Mouse (Mus musculus) midbrain, embryonic 13.5 days (tissue): ENCODE measurements around the gene Ubash3a. TPM values are rescaled to one million over a fixed set of nuclear protein-coding genes. Genes with fewer than 3 reads are reported as not detected.
A peak's percentile ranks its signal among the peaks of the same experiment; 100 is the strongest.

Source experiments
- ATAC-seq: fragments of 200-750 bp; cut with Nextera tagmentation; 2 replicates; pipeline ENCODE4 v1.8.0; 2017; ENCODE audit warnings: mild to moderate bottlenecking, moderate TSS enrichment, moderate library complexity
- H3K27ac ChIP-seq: fragments of 300-500 bp; sonication (generic); 2 replicates; pipeline ENCODE4 v1.5.1; 2015; ENCODE audit warnings: inconsistent platforms, mild to moderate bottlenecking, moderate library complexity
- H3K27me3 ChIP-seq: fragments of 300-500 bp; sonication (generic); 2 replicates; pipeline ENCODE4 v1.6.1; 2015; ENCODE audit warnings: mild to moderate bottlenecking, inconsistent platforms
- H3K36me3 ChIP-seq: fragments of 300-500 bp; sonication (generic); 2 replicates; pipeline ENCODE4 v1.6.1; 2015; ENCODE audit warnings: mild to moderate bottlenecking, inconsistent platforms
- H3K4me1 ChIP-seq: fragments of 300-500 bp; sonication (generic); replicated peaks from 2 replicates; pipeline ENCODE4 v1.6.1; 2015; ENCODE audit warnings: inconsistent platforms
- H3K4me2 ChIP-seq: fragments of 300-500 bp; sonication (generic); replicated peaks from 2 replicates; pipeline ENCODE4 v1.6.1; 2015; ENCODE audit warnings: moderate library complexity, mild to moderate bottlenecking, inconsistent platforms
- H3K4me3 ChIP-seq: fragments of 300-500 bp; sonication (generic); replicated peaks from 2 replicates; pipeline ENCODE4 v1.5.1; 2015; ENCODE audit warnings: mild to moderate bottlenecking, inconsistent platforms
- H3K9ac ChIP-seq: fragments of 300-500 bp; sonication (generic); replicated peaks from 2 replicates; pipeline ENCODE4 v1.6.1; 2015; ENCODE audit warnings: mild to moderate bottlenecking, inconsistent platforms
- H3K9me3 ChIP-seq: fragments of 300-500 bp; sonication (generic); 2 replicates; pipeline ENCODE4 v1.6.1; 2016; ENCODE audit warnings: mild to moderate bottlenecking, inconsistent platforms
- WGBS: fragments of 180-500 bp; shearing (Covaris S2); methylation state at CpG from one replicate; pipeline ENCODE4 v1.1.7; 2015; 5-methylcytosine and 5-hydroxymethylcytosine counted together
- polyA plus RNA-seq: library from polyadenylated mRNA; unstranded; fragments of >200 nt; fragmentation: Nextera tagmentation; extraction: Ambion mirVana; gene quantifications from 2 replicates; pipeline ENCODE4 v1.2.1, GENCODE M21; 2015

Gene Ubash3a
- polyA plus RNA-seq, 1 experiment from 2014 or later: 0.12 TPM

- ATAC-seq: no peak
- Histone ChIP-seq H3K27me3 (no peaks in the 10 kb centered on the region), H3K4me2 (no peak overlapping the region), H3K4me1 (0 out of 2 replicates have a peak, but pooled peaks cover 2% of the 10 kb centered on the region), H3K9ac (no peak overlapping the region), H3K36me3 (no peaks in the 10 kb centered on the region), H3K9me3 (no peaks in the 10 kb centered on the region), H3K4me3 (no peak overlapping the region), H3K27ac (no peak overlapping the region)
- WGBS: 65% methylated on average over 7 of the region's 7 CpGs
These were observed 81.5 kb downstream of the Ubash3a start for GRCm38 (mm10) chr17:31288999-31289726.

GRCm38 (mm10) chr17:31290311-31290710, 82.6 kb downstream of the Ubash3a start:
- Histone ChIP-seq H3K36me3 (no peaks in the 10 kb centered on the region), H3K4me3 (no peak overlapping the region), H3K27me3 (0 out of 2 replicates have a peak, but pooled peaks cover 5% of the 10 kb centered on the region), H3K9ac (no peak overlapping the region), H3K4me2 (no peak overlapping the region), H3K4me1 (peaks cover 5% of the 10 kb centered on the region), H3K27ac (no peak overlapping the region), H3K9me3 (no peaks in the 10 kb centered on the region)
- ATAC-seq: no peak

GRCm38 (mm10) chr17:31290859-31291258, 83.2 kb downstream of the Ubash3a start:
- Histone ChIP-seq H3K4me2 (no peak overlapping the region), H3K4me1 (peaks cover 10% of the 10 kb centered on the region), H3K9me3 (no peaks in the 10 kb centered on the region), H3K9ac (no peak overlapping the region), H3K27me3 (0 out of 2 replicates have a peak, but pooled peaks cover 6% of the 10 kb centered on the region), H3K4me3 (no peak overlapping the region), H3K27ac (no peak overlapping the region), H3K36me3 (no peaks in the 10 kb centered on the region)
- ATAC-seq: no peak
- 73% methylated on average over 6 of the region's 6 CpGs for WGBS

- H3K9ac ChIP-seq: no peak overlapping the region
- no peaks in the 10 kb centered on the region for H3K36me3 ChIP-seq
- no peaks in the 10 kb centered on the region for H3K9me3 ChIP-seq
- H3K27ac ChIP-seq: no peak overlapping the region; the same call in 1 of the 2 replicates
- ATAC-seq: no peak
- 91% methylated on average over 15 of the region's 15 CpGs for WGBS
- H3K4me3 ChIP-seq: no peak overlapping the region
- peaks cover 29% of the 10 kb centered on the region for H3K4me1 ChIP-seq
- peak overlapping the region; percentile 94; the same call in 1 of the 2 replicates for H3K4me2 ChIP-seq
- peaks cover 9% of the 10 kb centered on the region; the same call in 1 of the 2 replicates for H3K27me3 ChIP-seq
These were observed 86.9 kb downstream of the Ubash3a start for GRCm38 (mm10) chr17:31294363-31295214.

- Histone ChIP-seq H3K4me2 (peak overlapping the region; percentile 94), H3K9me3 (no peaks in the 10 kb centered on the region), H3K27ac (peak overlapping the region; percentile 77), H3K4me3 (peak overlapping the region; percentile 66), H3K27me3 (peaks cover 9% of the 10 kb centered on the region; the same call in 1 of the 2 replicates), H3K4me1 (peaks cover 29% of the 10 kb centered on the region), H3K36me3 (no peaks in the 10 kb centered on the region), H3K9ac (peak overlapping the region; percentile 82)
- peak; percentile 56 for ATAC-seq
- 20% methylated on average over 25 of the region's 25 CpGs for WGBS
These were observed 87.7 kb downstream of the Ubash3a start for GRCm38 (mm10) chr17:31295215-31295891.

- Histone ChIP-seq H3K4me1 (peaks cover 29% of the 10 kb centered on the region), H3K9ac (peak overlapping the region; percentile 82), H3K4me2 (peak overlapping the region; percentile 94), H3K9me3 (no peaks in the 10 kb centered on the region), H3K4me3 (peak overlapping the region; percentile 66), H3K27ac (peak overlapping the region; percentile 77), H3K36me3 (no peaks in the 10 kb centered on the region), H3K27me3 (peaks cover 9% of the 10 kb centered on the region; the same call in 1 of the 2 replicates)
- peak; percentile 85 for ATAC-seq
- 1% methylated on average over 68 of the region's 68 CpGs for WGBS
These were observed 88.5 kb downstream of the Ubash3a start for GRCm38 (mm10) chr17:31295892-31296781.

Other genes starting within 250 kb of the Ubash3a start
- 21.8 and 24.4 TPM in 2 replicates for gene Abcg1, start 150.2 kb upstream of the Ubash3a start, polyA plus RNA-seq
- gene Tff3, start 78.2 kb upstream of the Ubash3a start, polyA plus RNA-seq: 0.97 and 2.0 TPM in 2 replicates
- not detected in 2 replicates for gene Tff2, start 63.6 kb upstream of the Ubash3a start, polyA plus RNA-seq
- gene Tff1, start 42.6 kb upstream of the Ubash3a start, polyA plus RNA-seq: not detected in 2 replicates
- not detected in 2 replicates for gene Tmprss3, start 8.9 kb upstream of the Ubash3a start, polyA plus RNA-seq
- gene Rsph1, start 69.5 kb downstream of the Ubash3a start, polyA plus RNA-seq: 2.4 and 2.7 TPM in 2 replicates
- gene Slc37a1, start 78.9 kb downstream of the Ubash3a start, polyA plus RNA-seq: 11.4 and 17.4 TPM in 2 replicates
- gene Pde9a, start 178.3 kb downstream of the Ubash3a start, polyA plus RNA-seq: 42.0 and 46.2 TPM in 2 replicates